Mouse (Mus musculus): ENCODE results near the gene Atp1a2.

The Atp1a2 gene

GRCm38 (mm10) chr1:172305153-172305552 is 7.3 kb upstream of the Atp1a2 start:
- no peak for DNase-seq (ENCODE audit: low spot score in 2 of 2)

GRCm38 (mm10) chr1:172304443-172304842 is 6.6 kb upstream of the Atp1a2 start:
- no peak for DNase-seq (ENCODE audit: low spot score in 2 of 2)

GRCm38 (mm10) chr1:172302851-172303250 is 5.0 kb upstream of the Atp1a2 start:
- DNase-seq (ENCODE audit: low spot score in 2 of 2), result no peak

GRCm38 (mm10) chr1:172302311-172302710 is 4.4 kb upstream of the Atp1a2 start:
- no peak for DNase-seq (ENCODE audit: low spot score in 2 of 2)

GRCm38 (mm10) chr1:172301180-172301579 is 3.3 kb upstream of the Atp1a2 start:
- no peak for DNase-seq (ENCODE audit: low spot score in 2 of 2)

GRCm38 (mm10) chr1:172300247-172300646 is 2.4 kb upstream of the Atp1a2 start:
- peak in 1 of 2 experiments; percentile 67 for DNase-seq (ENCODE audit: low spot score in 2 of 2)

- DNase-seq (ENCODE audit: low spot score in 2 of 2), result peak; percentile 68 to 73
Measured at GRCm38 (mm10) chr1:172299528-172299927, 1.7 kb upstream of the Atp1a2 start.

GRCm38 (mm10) chr1:172296816-172297510 is 901 bp downstream of the Atp1a2 start:
- no peak for DNase-seq (ENCODE audit: low spot score in 2 of 2)

GRCm38 (mm10) chr1:172295751-172296197 is 2.1 kb downstream of the Atp1a2 start:
- DNase-seq (ENCODE audit: low spot score in 2 of 2), result peak; percentile 84 to 87

- DNase-seq (ENCODE audit: low spot score in 2 of 2), result no peak
Measured at GRCm38 (mm10) chr1:172293449-172293848, 4.4 kb downstream of the Atp1a2 start.

GRCm38 (mm10) chr1:172292880-172293279 is 5.0 kb downstream of the Atp1a2 start:
- DNase-seq (ENCODE audit: low spot score in 2 of 2), result no peak

GRCm38 (mm10) chr1:172289617-172289946 is 8.3 kb downstream of the Atp1a2 start:
- DNase-seq (ENCODE audit: low spot score in 2 of 2), result no peak

GRCm38 (mm10) chr1:172288900-172289616 is 8.8 kb downstream of the Atp1a2 start:
- no peak for DNase-seq (ENCODE audit: low spot score in 2 of 2)

- no peak for DNase-seq (ENCODE audit: low spot score in 2 of 2)
Measured at GRCm38 (mm10) chr1:172286740-172287139, 11.1 kb downstream of the Atp1a2 start.

GRCm38 (mm10) chr1:172284221-172284620 is 13.6 kb downstream of the Atp1a2 start:
- DNase-seq (ENCODE audit: low spot score in 2 of 2), result no peak

GRCm38 (mm10) chr1:172283073-172283472 is 14.8 kb downstream of the Atp1a2 start:
- DNase-seq (ENCODE audit: low spot score in 2 of 2), result no peak

- peak in 1 of 2 experiments; percentile 36 for DNase-seq (ENCODE audit: low spot score in 2 of 2)
Measured at GRCm38 (mm10) chr1:172281522-172282254, 16.2 kb downstream of the Atp1a2 start.

GRCm38 (mm10) chr1:172279768-172280509 is 17.9 kb downstream of the Atp1a2 start:
- peak in 1 of 2 experiments; percentile 57 for DNase-seq (ENCODE audit: low spot score in 2 of 2)

- peak in 1 of 2 experiments; percentile 34 for DNase-seq (ENCODE audit: low spot score in 2 of 2)
Measured at GRCm38 (mm10) chr1:172278328-172278727, 19.5 kb downstream of the Atp1a2 start.

GRCm38 (mm10) chr1:172277172-172277571 is 20.7 kb downstream of the Atp1a2 start:
- peak; percentile 38 to 39 for DNase-seq (ENCODE audit: low spot score in 2 of 2)

GRCm38 (mm10) chr1:172274547-172274946 is 23.3 kb downstream of the Atp1a2 start:
- no peak for DNase-seq (ENCODE audit: low spot score in 2 of 2)

- DNase-seq (ENCODE audit: low spot score in 2 of 2), result no peak
Measured at GRCm38 (mm10) chr1:172274116-172274515, 23.7 kb downstream of the Atp1a2 start.
